Mouse (Mus musculus): Measurements from ENCODE around the gene Gabbr1. TPM values are rescaled to one million over a fixed set of nuclear protein-coding genes. Genes with fewer than 3 reads are reported as not detected.
A peak's percentile ranks its signal among the peaks of the same experiment; 100 is the strongest.

Gene Gabbr1
- 12.6 and 13.7 TPM in 2 replicates for polyA plus RNA-seq (2014; fragmentation: Nextera tagmentation; extraction: Ambion mirVana)

GRCm38 (mm10) chr17:37045611-37046311 lies at the start of gene Gabbr1:
TSS of gene Gabbr1 (plus strand) at chr17:37045966.
- Histone ChIP-seq H3K4me1 (replicated peaks; ENCODE audit: control insufficient read depth, insufficient read depth, low read length) (peaks cover 13% of the 10 kb centered on the region), H3K9ac (ENCODE audit: low read length) (peak within 1 kb of the TSS; percentile 88), H3K4me3 (ENCODE audit: low read depth, low read length) (peak within 1 kb of the TSS; percentile 74), H3K9me3 (ENCODE audit: control insufficient read depth, low read length) (no peaks in the 10 kb centered on the region), H3K4me2 (ENCODE audit: low read length) (peak within 1 kb of the TSS; percentile 88), H3K27me3 (replicated peaks; ENCODE audit: control insufficient read depth, insufficient read depth, low read length) (no peaks in the 10 kb centered on the region), H3K27ac (ENCODE audit: low read depth) (peak within 1 kb of the TSS; percentile 77), H3K36me3 (ENCODE audit: control insufficient read depth, insufficient read depth, low read length) (no peaks in the 10 kb centered on the region)
- DNase-seq (ENCODE audit: low spot score) (peak; percentile 88), ATAC-seq (replicated peaks; ENCODE audit: low FRiP score, low TSS enrichment, low read depth) (peak; percentile 87)
- 2% methylated on average over 50 of the region's 55 CpGs for WGBS

DNA sequence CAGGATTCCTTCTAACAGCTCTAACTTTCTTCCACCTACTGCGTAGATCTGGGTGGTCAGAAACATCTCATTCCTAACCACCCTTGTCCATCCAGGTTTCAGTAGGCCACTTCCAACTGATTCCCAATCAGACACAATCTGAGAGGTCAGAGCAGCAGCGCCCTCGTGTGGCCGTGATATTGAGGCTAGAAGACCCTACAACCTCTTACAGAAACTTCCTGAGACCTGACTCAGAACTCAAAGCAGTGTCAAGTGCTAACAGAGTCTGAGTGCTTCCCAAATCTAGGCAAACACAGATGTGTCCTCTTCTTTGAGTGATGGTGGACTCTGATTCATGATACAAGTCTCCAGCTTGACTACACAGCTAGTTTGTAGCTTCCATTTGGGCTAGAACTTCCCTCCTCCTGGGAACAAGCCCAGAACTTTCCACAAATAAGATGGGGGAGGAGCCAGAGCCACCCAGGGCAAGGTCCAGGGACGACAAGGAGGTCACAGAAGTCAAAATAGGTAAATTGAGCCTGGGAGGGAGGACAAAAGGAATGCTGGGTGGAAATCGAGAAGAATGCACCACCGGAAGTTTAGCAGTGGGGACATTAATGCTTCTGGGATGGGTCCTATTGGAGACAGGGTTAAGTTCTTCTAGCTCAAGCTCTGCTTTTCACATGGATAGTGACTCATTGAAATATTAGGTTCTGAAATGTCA lies 48.6 kb upstream of the Gabbr1 start:
- DNase-seq (ENCODE audit: low spot score) (peak; percentile 92), ATAC-seq (replicated peaks; ENCODE audit: low FRiP score, low TSS enrichment, low read depth) (no peak; the same call in 1 of the 2 replicates)
- Histone ChIP-seq H3K4me2 (ENCODE audit: low read length) (no peak overlapping the region), H3K27ac (ENCODE audit: low read depth) (no peak overlapping the region), H3K4me3 (ENCODE audit: low read depth, low read length) (no peak overlapping the region), H3K27me3 (replicated peaks; ENCODE audit: control insufficient read depth, insufficient read depth, low read length) (no peaks in the 10 kb centered on the region), H3K4me1 (replicated peaks; ENCODE audit: control insufficient read depth, insufficient read depth, low read length) (no peaks in the 10 kb centered on the region), H3K9ac (ENCODE audit: low read length) (no peak overlapping the region), H3K36me3 (ENCODE audit: control insufficient read depth, insufficient read depth, low read length) (no peaks in the 10 kb centered on the region), H3K9me3 (ENCODE audit: control insufficient read depth, low read length) (no peaks in the 10 kb centered on the region)
- WGBS: 25% methylated on average over 7 of the region's 7 CpGs

DNA sequence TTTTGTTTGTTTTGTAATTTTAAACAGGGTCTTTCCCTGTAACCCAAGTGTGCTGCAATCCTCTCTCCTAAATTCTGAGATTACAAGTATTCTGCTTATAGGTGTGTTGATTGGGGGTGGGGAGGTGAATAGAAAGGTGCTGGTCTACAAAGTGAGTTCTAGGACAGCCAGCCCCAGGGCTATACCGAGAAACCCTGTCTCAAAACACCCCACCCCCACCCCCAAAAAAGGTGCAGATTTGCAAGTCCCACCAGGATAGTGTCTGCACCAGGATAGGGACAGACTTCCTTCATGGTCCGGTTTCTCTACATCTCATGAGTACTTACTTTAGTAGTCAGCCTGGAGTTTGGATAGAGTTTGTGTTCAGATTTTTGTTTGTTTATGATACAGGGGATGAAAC lies 47.3 kb upstream of the Gabbr1 start:
- Histone ChIP-seq H3K27me3 (replicated peaks; ENCODE audit: control insufficient read depth, insufficient read depth, low read length) (no peaks in the 10 kb centered on the region), H3K4me2 (ENCODE audit: low read length) (no peak overlapping the region), H3K36me3 (ENCODE audit: control insufficient read depth, insufficient read depth, low read length) (no peaks in the 10 kb centered on the region), H3K9ac (ENCODE audit: low read length) (no peak overlapping the region), H3K4me3 (ENCODE audit: low read depth, low read length) (no peak overlapping the region), H3K4me1 (replicated peaks; ENCODE audit: control insufficient read depth, insufficient read depth, low read length) (peaks cover 7% of the 10 kb centered on the region), H3K27ac (ENCODE audit: low read depth) (no peak overlapping the region), H3K9me3 (ENCODE audit: control insufficient read depth, low read length) (no peaks in the 10 kb centered on the region)
- ATAC-seq (replicated peaks; ENCODE audit: low FRiP score, low TSS enrichment, low read depth) (no peak), DNase-seq (ENCODE audit: low spot score) (no peak)
- 60% methylated on average over 2 of the region's 2 CpGs for WGBS

DNA sequence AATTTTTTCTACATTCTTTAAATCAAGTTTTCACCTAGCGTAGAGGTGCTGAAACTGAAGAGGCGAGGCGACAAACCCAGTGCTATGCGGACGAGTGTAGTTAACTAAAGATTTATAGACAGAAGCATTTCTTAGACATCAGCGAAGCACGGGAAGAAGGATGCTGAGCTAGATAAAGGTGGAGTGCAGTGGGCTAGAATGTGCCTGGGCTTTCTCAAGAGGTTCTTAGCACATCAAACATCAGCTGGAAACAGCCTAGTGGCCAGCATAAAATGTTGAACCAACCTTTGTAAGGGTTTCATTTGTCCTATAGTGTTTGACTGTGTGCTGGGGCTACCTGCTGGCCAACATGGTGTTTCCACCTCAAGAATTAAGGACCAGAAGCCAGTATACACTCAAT lies 44.9 kb upstream of the Gabbr1 start, which contains the start of gene Zfp57:
TSS of gene Zfp57 (plus strand) at position 301 of the 400 bp plus-strand sequence.
- WGBS: 87% methylated on average over 7 of the region's 7 CpGs
- Histone ChIP-seq H3K4me3 (ENCODE audit: low read depth, low read length) (no peak within 1 kb of the TSS), H3K9me3 (ENCODE audit: control insufficient read depth, low read length) (no peaks in the 10 kb centered on the region), H3K4me1 (replicated peaks; ENCODE audit: control insufficient read depth, insufficient read depth, low read length) (peaks cover 14% of the 10 kb centered on the region), H3K27ac (ENCODE audit: low read depth) (no peak within 1 kb of the TSS), H3K4me2 (ENCODE audit: low read length) (peak within 1 kb of the TSS; percentile 79), H3K27me3 (replicated peaks; ENCODE audit: control insufficient read depth, insufficient read depth, low read length) (no peaks in the 10 kb centered on the region), H3K36me3 (ENCODE audit: control insufficient read depth, insufficient read depth, low read length) (peaks cover 9% of the 10 kb centered on the region), H3K9ac (ENCODE audit: low read length) (no peak within 1 kb of the TSS)
- ATAC-seq (replicated peaks; ENCODE audit: low FRiP score, low TSS enrichment, low read depth): no peak
- no peak for DNase-seq (ENCODE audit: low spot score)

DNA sequence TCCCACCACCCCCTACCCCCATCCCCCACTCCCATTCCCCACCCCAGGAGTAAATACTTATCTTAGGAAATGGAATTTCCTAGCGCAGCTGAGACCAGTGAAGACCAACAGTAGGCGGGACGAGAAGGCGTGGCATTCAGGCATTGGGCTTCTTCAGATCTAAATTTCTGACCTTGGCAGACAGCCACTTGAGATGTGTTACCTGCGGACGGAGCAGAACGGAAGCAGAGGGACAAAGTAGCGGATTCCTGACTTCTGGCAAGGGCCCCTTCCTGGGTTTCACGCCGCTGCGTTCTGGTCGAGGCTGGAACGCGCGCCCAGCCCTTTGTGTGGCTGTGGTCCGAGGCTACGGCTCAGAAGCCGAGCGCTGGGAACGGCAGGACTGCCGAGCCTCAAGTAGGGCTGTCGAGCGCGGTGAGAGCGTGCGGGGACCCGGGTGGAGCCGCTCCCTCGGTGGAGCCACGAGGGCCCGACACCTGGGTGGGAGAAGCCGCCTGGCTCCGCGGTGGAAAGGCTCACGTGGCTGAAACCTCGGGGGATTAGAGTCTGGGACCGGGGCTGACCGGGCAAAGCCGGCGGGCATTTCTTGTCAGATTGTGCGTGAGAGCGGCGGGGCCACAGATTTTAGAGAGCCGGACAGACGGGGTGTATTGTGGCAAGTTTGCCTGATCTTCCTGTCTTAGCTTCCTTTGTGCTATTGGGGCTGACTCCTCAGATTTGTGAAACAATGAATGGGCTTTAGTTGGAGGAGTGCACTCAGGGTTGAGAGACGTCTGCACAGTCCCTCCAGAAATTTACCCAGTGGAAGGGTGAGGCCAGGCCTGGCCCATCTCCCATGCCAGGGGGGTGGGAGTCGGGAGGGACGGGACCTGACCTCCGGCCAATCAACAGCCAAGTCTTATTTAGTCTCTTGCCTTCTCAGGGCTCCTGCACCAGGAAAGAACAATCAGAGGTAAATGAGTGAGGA lies 43.1 kb upstream of the Gabbr1 start:
- Histone ChIP-seq H3K9ac (ENCODE audit: low read length) (peak overlapping the region; percentile 93), H3K36me3 (ENCODE audit: control insufficient read depth, insufficient read depth, low read length) (peaks cover 27% of the 10 kb centered on the region), H3K27me3 (replicated peaks; ENCODE audit: control insufficient read depth, insufficient read depth, low read length) (no peaks in the 10 kb centered on the region), H3K9me3 (ENCODE audit: control insufficient read depth, low read length) (no peaks in the 10 kb centered on the region), H3K4me3 (ENCODE audit: low read depth, low read length) (peak overlapping the region; percentile 67), H3K27ac (ENCODE audit: low read depth) (peak overlapping the region; percentile 92), H3K4me2 (ENCODE audit: low read length) (peak overlapping the region; percentile 79), H3K4me1 (replicated peaks; ENCODE audit: control insufficient read depth, insufficient read depth, low read length) (peaks cover 14% of the 10 kb centered on the region)
- under 1% methylated on average over 49 of the region's 49 CpGs for WGBS
- DNase-seq (ENCODE audit: low spot score): peak; percentile 90
- ATAC-seq (replicated peaks; ENCODE audit: low FRiP score, low TSS enrichment, low read depth): peak; percentile 85

GRCm38 (mm10) chr17:37003366-37003765 lies 42.4 kb upstream of the Gabbr1 start:
- Histone ChIP-seq H3K36me3 (ENCODE audit: control insufficient read depth, insufficient read depth, low read length) (peaks cover 34% of the 10 kb centered on the region), H3K9me3 (ENCODE audit: control insufficient read depth, low read length) (no peaks in the 10 kb centered on the region), H3K4me2 (ENCODE audit: low read length) (peak overlapping the region; percentile 79), H3K4me3 (ENCODE audit: low read depth, low read length) (peak overlapping the region; percentile 67), H3K9ac (ENCODE audit: low read length) (peak overlapping the region; percentile 93), H3K27ac (ENCODE audit: low read depth) (peak overlapping the region; percentile 92; the same call in 1 of the 2 replicates), H3K4me1 (replicated peaks; ENCODE audit: control insufficient read depth, insufficient read depth, low read length) (peaks cover 14% of the 10 kb centered on the region), H3K27me3 (replicated peaks; ENCODE audit: control insufficient read depth, insufficient read depth, low read length) (no peaks in the 10 kb centered on the region)
- DNase-seq (ENCODE audit: low spot score) (no peak), ATAC-seq (replicated peaks; ENCODE audit: low FRiP score, low TSS enrichment, low read depth) (no peak)
- WGBS: 29% methylated on average over 3 of the region's 4 CpGs

DNA sequence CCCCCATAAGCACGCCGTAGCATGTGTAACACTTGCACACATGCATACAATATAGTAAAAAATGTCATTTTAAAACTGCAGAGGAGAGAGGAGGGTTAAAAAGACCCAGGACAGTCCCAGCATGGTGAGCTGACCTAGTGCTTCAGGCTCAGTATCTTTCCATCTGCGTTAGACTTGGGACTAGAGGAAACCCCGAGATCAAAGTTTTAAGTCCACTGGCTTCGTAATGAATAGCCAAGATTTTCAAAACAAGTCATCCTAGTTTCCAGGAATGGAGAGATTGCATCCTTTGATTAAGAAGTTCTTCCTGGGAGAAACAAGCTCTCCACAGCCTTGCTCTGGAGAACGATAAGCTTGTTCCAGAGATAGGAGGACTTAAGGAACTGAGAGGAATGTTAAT lies 37.6 kb upstream of the Gabbr1 start:
- H3K4me1 ChIP-seq (replicated peaks; ENCODE audit: control insufficient read depth, insufficient read depth, low read length): peaks cover 9% of the 10 kb centered on the region
- DNase-seq (ENCODE audit: low spot score) (no peak), ATAC-seq (replicated peaks; ENCODE audit: low FRiP score, low TSS enrichment, low read depth) (no peak)
- H3K9ac ChIP-seq (ENCODE audit: low read length): no peak overlapping the region
- H3K27me3 ChIP-seq (replicated peaks; ENCODE audit: control insufficient read depth, insufficient read depth, low read length): no peaks in the 10 kb centered on the region
- H3K27ac ChIP-seq (ENCODE audit: low read depth): no peak overlapping the region
- peaks cover 63% of the 10 kb centered on the region for H3K36me3 ChIP-seq (ENCODE audit: control insufficient read depth, insufficient read depth, low read length)
- WGBS: 91% methylated on average over 6 of the region's 6 CpGs
- no peak overlapping the region for H3K4me3 ChIP-seq (ENCODE audit: low read depth, low read length)
- no peak overlapping the region for H3K4me2 ChIP-seq (ENCODE audit: low read length)
- H3K9me3 ChIP-seq (ENCODE audit: control insufficient read depth, low read length): no peaks in the 10 kb centered on the region

- no peak overlapping the region for H3K4me2 ChIP-seq (ENCODE audit: low read length)
- no peak overlapping the region for H3K4me3 ChIP-seq (ENCODE audit: low read depth, low read length)
- peaks cover 63% of the 10 kb centered on the region for H3K36me3 ChIP-seq (ENCODE audit: control insufficient read depth, insufficient read depth, low read length)
- H3K4me1 ChIP-seq (replicated peaks; ENCODE audit: control insufficient read depth, insufficient read depth, low read length): no peaks in the 10 kb centered on the region
- no peak for DNase-seq (ENCODE audit: low spot score)
- H3K9ac ChIP-seq (ENCODE audit: low read length): no peak overlapping the region
- no peak for ATAC-seq (replicated peaks; ENCODE audit: low FRiP score, low TSS enrichment, low read depth)
- H3K27ac ChIP-seq (ENCODE audit: low read depth): no peak overlapping the region
- no peaks in the 10 kb centered on the region for H3K27me3 ChIP-seq (replicated peaks; ENCODE audit: control insufficient read depth, insufficient read depth, low read length)
- 93% methylated on average over 17 of the region's 17 CpGs for WGBS
- no peaks in the 10 kb centered on the region for H3K9me3 ChIP-seq (ENCODE audit: control insufficient read depth, low read length)
These were observed 36.2 kb upstream of the Gabbr1 start for GRCm38 (mm10) chr17:37009460-37010042.

Data from intestine, embryonic 14.5 days (tissue).